Mouse (Mus musculus) limb, embryonic 12.5 days (tissue): ENCODE measurements around the gene Mfsd11. TPM values are rescaled to one million over a fixed set of nuclear protein-coding genes. Genes with fewer than 3 reads are reported as not detected.

Experiments
- ATAC-seq: fragments of 200-750 bp; cut with Nextera tagmentation; 2 replicates; pipeline ENCODE4 v1.8.0; 2017; ENCODE audit warnings: low read depth, moderate TSS enrichment; ENCODE audit not compliant: insufficient number of reproducible peaks, insufficient read depth, low FRiP score, low TSS enrichment
- H3K27ac ChIP-seq: fragments of 300-500 bp; sonication (generic); 2 replicates; pipeline ENCODE4 v1.5.1; 2016; ENCODE audit warnings: mild to moderate bottlenecking, moderate library complexity
- H3K27me3 ChIP-seq: fragments of 300-500 bp; sonication (generic); 2 replicates; pipeline ENCODE4 v1.6.1; 2016; ENCODE audit warnings: mild to moderate bottlenecking, moderate library complexity
- H3K36me3 ChIP-seq: fragments of 300-500 bp; sonication (generic); 2 replicates; pipeline ENCODE4 v1.6.1; 2016; ENCODE audit warnings: mild to moderate bottlenecking, moderate library complexity
- H3K4me1 ChIP-seq: fragments of 300-500 bp; sonication (generic); replicated peaks from 2 replicates; pipeline ENCODE4 v1.6.1; 2016
- H3K4me2 ChIP-seq: fragments of 300-500 bp; sonication (generic); 2 replicates; pipeline ENCODE4 v1.6.1; 2016; ENCODE audit warnings: mild to moderate bottlenecking, moderate library complexity
- H3K4me3 ChIP-seq: fragments of 300-500 bp; sonication (generic); replicated peaks from 2 replicates; pipeline ENCODE4 v1.5.1; 2016; ENCODE audit warnings: mild to moderate bottlenecking
- H3K9ac ChIP-seq: fragments of 300-500 bp; sonication (generic); replicated peaks from 2 replicates; pipeline ENCODE4 v1.6.1; 2016; ENCODE audit warnings: mild to moderate bottlenecking, moderate library complexity
- H3K9me3 ChIP-seq: fragments of 300-500 bp; sonication (generic); 2 replicates; pipeline ENCODE4 v1.6.1; 2016; ENCODE audit warnings: mild to moderate bottlenecking, moderate library complexity
- WGBS: fragments of 180-500 bp; shearing (Covaris S2); methylation state at CpG from one replicate; pipeline ENCODE4 v1.1.7; 2016; 5-methylcytosine and 5-hydroxymethylcytosine counted together
- polyA plus RNA-seq: library from polyadenylated mRNA; unstranded; fragments of >200 nt; fragmentation: Nextera tagmentation; extraction: Ambion mirVana; gene quantifications from 2 replicates; pipeline ENCODE4 v1.2.1, GENCODE M21; 2016

The Mfsd11 gene
- polyA plus RNA-seq, 1 experiment from 2014 or later, result 43.4 TPM

DNA sequence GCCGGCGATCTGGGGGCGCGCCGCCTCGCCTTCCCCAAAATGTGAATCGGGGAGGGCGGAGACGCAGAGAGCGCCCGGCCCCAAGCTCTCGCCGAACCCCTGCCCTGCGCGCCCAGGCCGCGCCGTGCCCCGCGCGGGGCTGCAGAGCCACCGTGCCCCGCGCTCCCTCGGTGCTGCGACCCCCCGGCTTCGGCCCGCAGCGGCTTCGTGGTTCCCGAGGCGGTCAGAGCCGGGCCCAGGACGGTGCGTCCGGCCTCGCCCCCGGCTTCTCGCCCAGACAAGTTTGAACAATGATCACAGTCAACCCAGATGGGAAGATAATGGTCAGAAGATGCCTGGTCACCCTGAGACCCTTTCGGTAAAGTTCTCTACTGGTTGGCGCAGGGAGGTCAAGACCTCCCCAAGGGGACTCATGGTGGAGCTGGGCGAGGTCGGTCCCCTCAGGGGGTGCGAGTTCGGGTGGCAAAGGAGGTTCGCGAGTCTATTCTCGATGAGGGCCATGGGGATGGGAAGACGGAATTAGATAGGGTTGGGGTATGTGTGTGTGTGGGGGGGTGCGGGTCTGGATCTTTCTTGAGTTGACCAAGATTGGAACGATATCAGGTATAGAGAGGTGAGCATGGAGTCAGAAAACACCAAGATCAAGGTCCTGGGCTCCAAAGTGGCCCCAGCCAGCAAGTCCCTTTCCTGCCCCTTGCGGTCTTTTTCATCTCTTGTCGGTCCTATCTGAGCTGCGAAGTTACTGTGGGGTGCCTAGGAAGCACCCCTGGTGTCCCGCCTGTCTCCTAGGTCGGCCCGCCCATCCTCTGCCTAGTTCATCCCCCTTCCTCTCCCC lies 67.2 kb downstream of the Mfsd11 start:
- no peak for ATAC-seq
- 3% methylated on average over 36 of the region's 58 CpGs for WGBS

DNA sequence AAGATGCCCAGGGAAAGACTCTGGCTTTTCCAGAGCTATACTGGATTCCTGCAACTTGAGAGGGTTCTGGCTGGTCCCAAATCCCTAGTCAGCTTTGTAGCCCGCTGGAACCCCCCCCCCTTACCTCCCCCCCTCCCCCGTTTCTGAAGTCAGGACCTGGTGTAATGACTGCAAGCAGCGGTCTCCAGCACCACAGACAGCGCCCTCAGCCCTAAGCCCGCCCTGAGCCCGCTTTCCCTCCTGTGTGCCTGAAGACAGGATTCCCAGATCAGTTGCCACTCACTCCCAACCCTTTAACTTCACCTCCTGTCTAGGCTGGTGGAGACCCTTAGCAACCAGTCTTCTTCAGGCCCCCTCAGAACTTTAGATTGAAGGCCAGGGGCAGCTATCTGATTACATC lies 68.5 kb downstream of the Mfsd11 start:
- no peak for ATAC-seq
- peaks cover 77% of the 10 kb centered on the region for H3K27me3 ChIP-seq

More for the DNA sequence above, 67.2 kb downstream of the Mfsd11 start:
- Histone ChIP-seq H3K4me3 (peak overlapping the region; percentile 64), H3K27ac (no peak overlapping the region), H3K27me3 (peaks cover 80% of the 10 kb centered on the region), H3K4me2 (peak overlapping the region; percentile 99), H3K9me3 (no peaks in the 10 kb centered on the region), H3K36me3 (no peaks in the 10 kb centered on the region), H3K4me1 (peaks cover 9% of the 10 kb centered on the region), H3K9ac (peak overlapping the region; percentile 81)

DNA sequence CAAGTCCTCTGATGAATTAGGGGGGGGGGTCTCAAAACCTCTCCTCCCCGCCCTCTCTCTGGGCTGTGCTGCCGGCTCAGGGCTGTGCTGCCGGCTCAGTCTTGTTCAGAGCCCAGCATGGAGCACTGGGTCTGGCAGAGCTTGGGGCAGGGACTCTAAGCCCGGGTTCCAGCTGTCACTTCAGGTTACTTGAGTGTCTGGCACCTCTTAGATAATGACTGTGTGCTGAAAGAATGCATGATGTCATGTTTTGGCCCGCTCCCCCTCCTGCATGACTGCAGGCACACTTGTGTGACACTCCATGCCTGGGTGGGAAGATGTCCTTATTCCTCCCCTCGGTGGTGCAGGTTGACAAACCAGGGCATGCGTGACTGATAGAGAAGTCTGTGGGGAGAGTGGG lies 69.8 kb downstream of the Mfsd11 start:
- Histone ChIP-seq H3K4me3 (no peak overlapping the region), H3K9ac (no peak overlapping the region), H3K27me3 (peaks cover 66% of the 10 kb centered on the region), H3K9me3 (no peaks in the 10 kb centered on the region), H3K27ac (no peak overlapping the region), H3K36me3 (no peaks in the 10 kb centered on the region), H3K4me1 (peaks cover 9% of the 10 kb centered on the region), H3K4me2 (no peak overlapping the region)
- no peak for ATAC-seq
- WGBS, result 50% methylated on average over 7 of the region's 7 CpGs

More for the DNA sequence above, 68.5 kb downstream of the Mfsd11 start:
- peaks cover 9% of the 10 kb centered on the region for H3K4me1 ChIP-seq
- no peak overlapping the region for H3K4me2 ChIP-seq
- no peak overlapping the region for H3K4me3 ChIP-seq
- no peak overlapping the region for H3K27ac ChIP-seq
- H3K9me3 ChIP-seq, result no peaks in the 10 kb centered on the region
- no peak overlapping the region for H3K9ac ChIP-seq
- WGBS, result 2% methylated on average over 6 of the region's 6 CpGs
- H3K36me3 ChIP-seq, result no peaks in the 10 kb centered on the region

Other genes with a start within 250 kb of the Mfsd11 start
- gene Rhbdf2, start 225.4 kb upstream of the Mfsd11 start, polyA plus RNA-seq, result 4.1 and 5.1 TPM in 2 replicates
- 0.45 and 0.63 TPM in 2 replicates for gene Prcd, start 198.9 kb upstream of the Mfsd11 start, polyA plus RNA-seq
- 3.1 and 3.6 TPM in 2 replicates for gene Cygb, start 198.1 kb upstream of the Mfsd11 start, polyA plus RNA-seq
- not detected in 2 replicates for gene St6galnac1, start 76.9 kb upstream of the Mfsd11 start, polyA plus RNA-seq
- 19.6 and 20.8 TPM in 2 replicates for gene Mxra7, start 24.4 kb upstream of the Mfsd11 start, polyA plus RNA-seq
- gene Mettl23, start 9.2 kb upstream of the Mfsd11 start, polyA plus RNA-seq, result 58.8 and 65.3 TPM in 2 replicates
- gene Jmjd6, start 9.0 kb upstream of the Mfsd11 start, polyA plus RNA-seq, result 84.5 and 86.2 TPM in 2 replicates
- gene Srsf2, start 654 bp downstream of the Mfsd11 start, polyA plus RNA-seq, result 1,004 and 1,014 TPM in 2 replicates
- gene Mgat5b, start 66.4 kb downstream of the Mfsd11 start, polyA plus RNA-seq, result 1.8 and 2.0 TPM in 2 replicates